Mouse (Mus musculus) gastrocnemius, postnatal 10 days (tissue): ENCODE data around the gene Neurod2. TPM values are rescaled to one million over a fixed set of nuclear protein-coding genes. Genes with fewer than 3 reads are reported as not detected.

Experiments used
- DNase-seq: peaks from one replicate; pipeline ENCODE4 v3.0.0; 2021; ENCODE audit warnings: mixed read lengths
- total RNA-seq, 2 experiments: library from RNA; stranded (reverse); gene quantifications; 2 replicates each; pipeline ENCODE4 v1.2.3; 2021

Neurod2 gene
- total RNA-seq, 2 experiments from 2014 or later = not detected

DNA sequence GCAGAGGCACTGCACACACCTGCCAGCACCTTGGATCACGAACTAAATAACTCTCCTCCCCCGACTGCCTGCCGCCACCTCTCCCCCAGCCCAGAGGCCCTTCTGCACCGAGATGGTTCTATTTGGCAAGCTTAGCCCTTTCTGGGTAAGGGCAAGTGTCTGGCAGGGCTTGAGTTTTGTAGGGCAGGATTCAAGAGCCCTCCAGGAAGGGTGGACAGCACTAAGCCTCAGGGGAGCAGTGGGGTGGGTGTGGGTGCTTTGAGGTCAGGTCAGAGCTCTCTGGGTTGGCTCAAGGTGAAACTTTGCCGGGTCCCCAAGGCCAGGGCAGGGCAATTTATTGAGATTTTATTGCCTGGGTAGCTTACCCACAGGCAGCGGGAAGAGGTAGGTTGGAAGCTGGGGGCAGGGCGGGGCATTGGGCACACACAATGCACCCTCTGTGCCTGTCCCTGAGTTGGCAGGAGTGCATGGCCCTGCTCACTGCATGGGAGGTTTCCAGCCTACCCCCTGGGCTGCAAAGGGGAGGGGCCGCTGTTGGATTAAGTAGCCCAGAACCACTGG lies 24.3 kb upstream of the Neurod2 start:
- DNase-seq = no peak

DNA sequence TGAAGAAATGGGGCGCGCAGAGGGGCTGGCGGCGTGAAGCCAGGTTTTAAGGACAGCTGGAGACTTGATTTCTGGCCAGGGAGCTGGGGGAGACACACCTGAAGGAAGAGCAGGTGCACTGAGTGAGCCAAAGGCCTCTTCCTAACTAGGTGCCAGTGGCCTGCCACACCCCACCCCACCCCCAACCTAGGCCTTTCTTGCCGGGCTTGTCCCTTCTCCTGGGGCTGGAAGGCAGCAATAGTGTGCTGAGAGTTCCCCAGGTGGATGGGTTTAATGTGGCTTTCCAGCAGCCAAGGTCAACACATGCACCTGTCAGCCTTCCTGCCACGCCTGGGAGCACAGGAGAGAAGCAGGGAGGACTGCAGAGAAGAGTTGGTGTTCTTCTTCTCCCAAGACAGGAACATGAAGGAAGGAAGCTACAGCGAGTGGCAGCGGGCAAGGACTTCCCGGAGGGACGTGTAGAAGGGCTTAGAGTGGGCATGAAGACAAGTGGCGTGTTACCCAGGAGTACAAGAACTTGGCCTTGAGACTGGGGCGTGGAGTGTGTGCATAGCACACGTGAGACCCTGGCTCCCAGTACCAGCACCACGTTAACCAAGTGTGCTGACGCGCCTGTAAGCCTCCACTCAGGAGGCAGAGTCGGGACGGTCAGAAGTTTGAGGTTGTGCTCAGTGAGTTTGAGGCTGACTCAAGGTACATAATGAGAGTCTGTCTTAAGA lies 23.0 kb upstream of the Neurod2 start:
- DNase-seq = no peak

DNA sequence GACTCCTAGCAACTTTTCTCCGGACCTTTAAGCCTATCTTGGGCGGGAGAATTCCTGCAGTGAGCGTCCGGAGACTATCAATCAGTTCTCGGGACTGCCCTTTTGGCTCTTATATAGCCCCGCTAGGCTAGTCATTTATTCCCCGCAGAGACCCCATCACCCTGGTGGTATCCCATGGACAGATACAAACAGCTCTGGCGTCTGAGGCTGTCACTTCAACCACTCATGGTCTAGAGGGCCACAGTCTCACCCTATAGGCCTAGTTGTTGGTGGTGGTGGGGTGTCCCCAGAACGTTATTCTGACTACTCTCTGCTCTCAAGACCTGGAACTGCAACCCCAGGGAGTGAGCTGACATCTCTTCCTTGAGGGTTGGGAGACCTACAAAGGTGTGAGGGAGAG lies 19.9 kb upstream of the Neurod2 start:
- no peak for DNase-seq

DNA sequence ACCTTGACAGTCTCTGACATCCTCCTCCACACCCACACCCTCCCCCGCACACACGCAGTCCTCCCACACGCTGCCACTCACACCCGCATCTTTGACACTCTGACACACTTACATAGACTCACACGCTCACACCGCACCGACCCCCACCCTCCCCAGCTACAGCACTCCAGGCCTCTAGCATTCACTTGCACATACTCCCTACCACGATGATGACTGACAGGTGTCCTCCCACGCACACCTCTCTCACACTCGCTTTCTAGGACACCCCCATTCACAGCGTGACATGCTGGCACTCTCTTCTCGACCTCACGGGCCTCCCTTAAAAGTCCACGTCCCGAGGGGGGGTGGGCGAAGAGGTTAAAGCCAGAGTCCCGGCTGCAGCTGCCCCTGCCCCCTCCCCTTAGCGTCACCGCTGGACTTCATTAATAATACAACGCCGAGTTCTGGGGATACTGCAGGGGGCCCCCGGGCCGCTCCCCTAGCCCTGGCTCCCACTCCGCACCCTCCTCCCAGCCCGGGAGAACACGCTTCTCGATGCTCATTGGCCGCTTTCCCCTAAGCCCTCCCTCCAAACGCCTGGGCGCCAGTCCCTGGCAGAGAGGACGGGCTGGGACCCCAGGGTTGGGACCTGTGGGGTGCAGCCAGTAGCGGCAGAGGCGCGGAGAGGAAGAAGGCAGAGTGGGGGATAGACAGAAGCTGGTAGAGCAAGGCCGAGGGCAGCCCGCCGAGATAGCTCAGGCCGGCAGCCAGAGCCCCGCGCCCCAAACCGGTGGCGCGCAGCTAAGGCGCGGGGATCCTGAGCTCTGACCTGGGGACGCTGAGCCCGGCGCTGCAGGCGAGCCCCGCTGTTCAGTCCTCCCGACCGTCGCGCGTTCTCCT lies 18.9 kb upstream of the Neurod2 start, which contains the start of gene Ppp1r1b:
Gene Ppp1r1b, plus strand, starts transcription at position 322 of the 879 bp plus-strand sequence.
- no peak for DNase-seq

DNA sequence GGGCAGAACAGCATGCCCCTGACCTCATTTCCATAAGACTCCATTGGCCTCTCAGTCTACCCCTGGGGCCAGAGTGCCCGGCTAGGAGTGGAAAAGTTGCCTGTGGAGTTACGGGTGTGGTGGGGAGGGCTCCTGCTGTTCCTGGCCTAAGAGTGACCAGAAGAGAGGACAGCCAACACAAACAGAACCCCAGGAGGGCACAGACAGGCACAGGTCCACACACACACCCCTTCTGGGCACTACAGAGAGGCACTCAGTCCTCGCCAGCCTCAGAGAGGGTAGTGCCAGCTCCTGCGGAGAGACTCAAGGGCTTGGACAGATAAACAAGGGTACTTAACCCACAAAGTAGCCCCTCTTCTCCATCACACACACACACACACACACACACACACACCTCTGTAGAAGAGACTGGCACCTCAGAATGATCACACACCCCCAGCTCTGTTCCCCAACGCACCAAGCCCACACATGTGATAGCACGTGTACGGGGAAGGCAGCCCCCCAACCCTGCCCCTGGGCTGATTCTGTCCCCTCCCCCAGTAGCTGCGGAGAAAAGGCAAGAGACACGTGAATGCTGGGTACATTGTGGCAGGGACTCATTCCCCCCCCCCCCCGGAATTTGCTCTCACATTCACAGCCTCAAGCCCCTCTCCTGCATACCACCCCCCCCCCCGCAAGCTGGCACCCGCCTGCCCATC lies 18.1 kb upstream of the Neurod2 start:
- no peak for DNase-seq

DNA sequence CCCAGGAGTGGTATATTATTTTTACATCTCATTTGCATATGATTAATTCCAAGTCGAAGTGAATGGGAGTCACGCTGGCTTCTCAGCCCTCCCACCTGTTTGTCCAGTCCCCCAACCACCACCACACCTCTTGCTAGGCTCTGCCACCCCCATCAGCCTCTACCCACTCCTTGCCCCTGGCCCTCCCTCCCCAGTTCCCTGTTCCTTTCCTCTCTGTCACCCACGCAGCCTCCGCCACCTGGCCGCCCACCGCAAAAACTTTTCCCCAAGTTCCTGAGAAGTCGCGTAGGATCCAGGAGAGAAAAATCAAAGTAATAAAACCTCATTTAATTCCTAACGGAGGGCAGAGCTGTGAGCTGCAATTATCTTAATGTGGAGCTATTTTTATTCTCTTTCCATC lies 16.7 kb upstream of the Neurod2 start:
- no peak for DNase-seq

DNA sequence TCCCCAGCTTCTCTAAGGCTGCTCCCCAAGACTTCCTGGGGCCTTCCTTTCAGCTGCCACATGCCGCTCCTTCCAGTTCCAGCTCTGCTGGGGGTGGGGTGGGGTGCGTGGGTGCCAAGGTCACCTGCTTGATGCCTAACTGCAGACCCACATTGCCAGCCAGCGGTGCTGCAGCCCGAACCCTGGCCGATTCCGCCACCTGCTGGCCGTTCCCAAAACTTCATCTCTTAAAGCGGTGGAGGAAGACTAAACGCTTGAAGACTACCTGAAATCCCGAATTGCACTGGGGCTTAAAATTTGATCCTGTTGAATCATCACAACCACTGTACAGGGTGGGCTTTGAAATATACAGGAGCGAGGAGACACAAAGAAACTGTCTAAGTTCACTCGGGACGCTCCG lies 15.8 kb upstream of the Neurod2 start:
- DNase-seq = peak; percentile 78

DNA sequence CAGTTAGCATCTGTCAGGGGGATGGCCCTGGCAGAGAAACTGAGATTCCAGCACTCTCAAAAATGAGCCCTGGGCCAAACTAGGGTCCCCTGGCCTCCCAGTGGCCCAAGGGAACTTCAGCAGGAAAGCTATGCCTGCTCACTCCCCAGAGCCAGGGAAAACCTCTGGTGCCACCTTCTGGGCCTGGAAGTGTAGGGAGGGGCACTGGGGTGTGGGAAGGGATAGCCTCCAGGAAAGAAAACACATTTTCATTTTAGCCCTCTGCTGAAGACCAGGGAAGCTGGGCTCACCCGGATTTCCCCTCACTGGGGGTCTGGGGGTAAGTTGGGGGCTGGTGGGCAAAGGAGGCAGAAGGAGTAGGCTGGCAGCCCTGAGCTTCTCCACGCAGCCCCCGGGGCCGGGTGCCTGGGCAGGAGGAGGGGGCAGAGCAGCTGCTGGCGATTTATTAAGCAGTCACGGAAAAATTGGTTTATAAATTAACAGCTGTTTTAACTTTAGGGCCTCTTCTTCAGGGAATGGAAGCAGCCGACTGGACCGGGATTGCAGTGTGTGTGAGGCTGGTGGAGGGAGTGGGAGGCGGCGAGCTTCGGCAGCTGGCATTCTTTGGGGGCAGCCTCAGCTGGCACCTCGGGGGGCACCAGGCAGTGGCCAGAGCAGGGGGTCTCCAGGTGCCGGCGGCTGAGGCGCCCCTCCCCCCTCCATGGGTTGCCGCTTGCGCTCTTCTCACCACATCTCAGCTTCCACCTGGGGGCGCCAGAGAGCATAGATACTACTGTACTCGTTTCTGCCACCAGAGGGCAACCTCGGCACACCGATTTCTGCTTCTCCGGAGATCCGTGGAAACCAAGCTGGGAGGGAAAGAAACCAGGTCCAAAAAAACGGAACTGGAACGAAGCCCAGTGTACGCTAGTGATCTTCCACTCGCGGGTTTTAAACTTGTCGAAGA lies 12.8 kb upstream of the Neurod2 start:
- peak; percentile 96 for DNase-seq

DNA sequence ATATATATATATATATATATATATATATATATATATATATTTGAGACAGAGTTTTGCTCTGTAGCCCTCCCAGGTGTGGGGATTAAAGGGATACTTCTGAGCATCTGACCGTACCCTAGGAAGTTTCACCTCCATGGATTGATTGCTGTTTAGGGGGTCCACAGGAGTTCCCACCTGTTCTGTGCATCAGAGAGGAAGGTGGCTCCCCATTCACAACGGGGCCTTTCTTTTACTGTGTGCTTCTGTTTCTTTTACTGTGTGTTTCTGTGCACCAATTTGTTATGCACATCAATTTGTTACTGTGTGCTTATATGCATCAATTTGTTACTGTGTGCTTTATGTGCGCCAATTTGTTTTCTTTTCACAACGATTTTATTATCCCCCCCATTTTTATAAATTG lies 11.7 kb upstream of the Neurod2 start:
- no peak for DNase-seq

DNA sequence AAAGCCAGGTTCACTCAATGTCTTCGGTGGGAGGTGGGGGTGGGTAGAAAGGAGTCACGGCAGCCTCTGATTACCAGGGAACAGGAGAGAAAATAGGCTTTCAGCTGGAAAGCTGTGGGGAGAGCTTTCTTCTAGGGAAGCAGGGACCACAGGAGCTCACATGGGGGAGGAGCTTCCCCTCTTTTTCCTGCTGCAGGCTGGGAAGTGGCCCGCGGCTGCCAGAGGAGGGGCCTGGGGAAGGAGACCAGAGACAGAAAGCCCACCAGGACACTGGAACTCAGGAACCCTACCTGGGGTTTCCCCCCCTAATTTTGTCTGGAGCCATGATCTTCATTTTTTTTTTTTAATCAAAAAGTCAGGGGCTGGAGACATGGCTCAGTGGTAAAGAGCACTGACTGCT lies 11.1 kb upstream of the Neurod2 start:
- DNase-seq = no peak

DNA sequence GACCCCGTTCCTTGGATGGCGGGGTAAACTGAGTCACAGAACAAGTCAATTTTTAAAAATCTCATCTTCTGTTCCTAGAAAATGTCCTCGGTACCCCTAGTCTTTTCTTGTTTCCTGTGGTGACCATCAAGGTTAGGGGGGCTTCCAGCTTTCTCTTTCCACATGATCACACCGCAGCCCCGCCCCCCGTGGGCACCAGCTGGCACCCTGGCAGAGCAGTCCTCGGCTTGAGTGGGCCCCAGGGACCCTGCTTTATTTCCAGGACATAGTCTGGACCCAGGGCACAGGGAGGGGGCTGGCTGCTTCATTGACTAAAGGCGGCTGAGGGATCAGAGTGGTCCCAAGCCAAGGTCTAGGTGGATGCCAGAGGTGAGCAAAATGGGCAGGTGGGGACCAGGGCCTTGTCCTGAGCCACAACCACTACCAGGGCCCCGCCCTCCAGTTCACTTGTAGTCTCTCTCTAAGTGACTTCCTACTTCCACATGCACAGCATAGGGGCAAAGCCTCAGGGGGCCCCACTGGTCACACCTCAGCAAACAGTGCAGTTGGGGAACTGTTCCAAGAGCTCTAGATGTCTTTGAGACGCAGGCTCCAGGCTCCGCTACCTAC lies 10.3 kb upstream of the Neurod2 start:
- no peak for DNase-seq

DNA sequence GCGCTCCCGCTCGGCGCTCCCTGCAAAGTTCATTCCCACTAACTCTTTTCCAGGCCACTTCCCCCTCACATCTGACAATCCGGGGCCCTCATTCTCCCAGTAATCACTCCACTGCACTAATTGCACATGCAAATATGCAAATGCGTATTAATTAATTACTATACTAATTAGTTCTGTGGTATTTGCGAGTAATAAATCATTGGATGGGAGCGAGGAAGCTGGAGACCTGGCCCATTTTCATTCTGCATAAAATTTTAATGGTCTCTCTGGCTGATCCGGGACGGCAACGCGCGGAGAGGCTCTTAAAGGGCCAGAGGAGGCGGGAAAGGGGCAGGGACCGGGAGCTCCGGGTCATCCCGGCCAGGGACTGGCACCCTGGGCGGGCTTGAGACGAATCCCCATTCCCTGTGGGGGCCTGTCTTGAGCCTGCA lies 9.6 kb upstream of the Neurod2 start:
- DNase-seq = no peak

DNA sequence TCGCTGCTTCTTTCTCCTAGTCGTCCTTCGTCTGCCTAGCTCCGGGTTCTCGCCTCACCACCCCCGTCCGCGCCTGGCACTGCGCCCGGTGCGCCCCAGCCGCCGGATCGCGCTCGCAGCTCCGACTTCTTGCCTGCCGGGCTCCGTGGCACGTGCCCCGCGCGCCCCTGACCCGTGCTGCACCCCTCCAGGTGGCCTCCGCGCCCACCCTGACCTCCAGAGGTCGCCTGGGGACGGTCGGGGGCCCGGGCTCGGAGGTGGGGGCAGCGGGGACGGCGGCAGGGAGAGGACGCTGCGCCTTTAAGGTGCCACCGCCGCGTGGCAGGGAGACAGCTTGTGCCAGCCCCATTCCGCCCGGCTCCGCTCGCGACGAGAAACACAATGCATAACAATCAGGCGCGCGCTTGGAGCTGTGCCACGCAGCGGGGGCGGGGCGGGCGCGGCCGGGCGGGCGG lies 9.1 kb upstream of the Neurod2 start:
- DNase-seq = peak; percentile 53

DNA sequence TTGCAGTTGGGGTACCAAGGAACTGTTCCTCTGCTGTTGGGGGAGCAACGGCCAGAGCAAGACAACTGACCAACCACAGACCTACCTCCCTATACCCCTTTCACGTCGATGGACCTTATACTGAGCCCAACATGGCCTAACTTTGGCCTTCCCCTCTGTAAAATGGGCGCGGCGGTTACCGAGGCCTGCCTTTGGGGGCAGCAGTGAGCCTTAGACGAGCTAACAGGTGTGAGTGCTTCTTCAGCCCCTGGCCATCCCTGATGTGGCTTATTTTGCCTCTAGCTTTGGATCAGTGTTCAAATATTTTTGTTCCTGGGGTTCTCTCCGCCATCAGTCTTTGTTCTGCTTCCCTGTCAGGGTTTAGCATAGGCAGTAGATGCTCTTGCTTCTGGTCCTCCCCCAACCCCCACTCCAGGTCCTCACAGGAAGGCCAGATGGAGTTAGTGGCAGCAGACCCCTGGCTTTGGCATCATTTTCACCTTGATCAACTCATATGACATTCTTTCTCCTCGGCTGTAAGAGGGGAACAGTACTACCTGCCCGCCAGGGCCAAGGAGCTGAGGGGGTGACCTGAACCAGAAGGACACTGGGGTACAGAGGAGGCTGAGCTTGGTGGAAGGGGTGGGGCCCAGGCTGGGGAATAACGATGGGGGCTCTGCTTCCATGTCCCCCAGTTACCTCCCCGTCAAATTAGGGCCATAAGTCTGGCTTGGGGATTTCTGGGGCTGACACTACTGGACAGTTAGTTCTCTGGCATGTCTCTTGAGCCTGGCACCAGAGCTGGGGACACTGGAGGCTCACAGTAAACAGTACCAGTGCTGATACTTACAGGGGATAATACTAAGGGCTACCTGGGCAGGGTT lies 7.0 kb upstream of the Neurod2 start:
- no peak for DNase-seq

DNA sequence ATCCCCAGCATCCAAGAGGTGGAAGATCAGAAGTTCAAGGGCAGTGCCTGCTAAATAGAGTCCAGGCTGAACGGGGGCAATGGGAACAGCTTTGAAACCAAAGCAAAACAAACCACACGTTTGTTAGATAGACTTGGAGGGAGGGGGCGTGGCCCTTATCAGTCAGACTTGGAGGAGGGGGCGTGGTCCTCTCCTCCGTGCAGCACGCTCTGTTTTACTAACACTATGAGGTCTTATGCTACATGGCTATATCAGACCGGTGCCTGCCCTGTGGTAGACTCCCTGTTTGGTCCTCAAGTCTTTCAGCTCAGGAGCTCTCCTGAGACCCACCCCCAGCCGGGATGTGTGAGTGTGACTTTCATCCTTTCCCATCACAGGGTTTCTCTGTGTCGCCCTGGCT lies 5.8 kb upstream of the Neurod2 start:
- no peak for DNase-seq

DNA sequence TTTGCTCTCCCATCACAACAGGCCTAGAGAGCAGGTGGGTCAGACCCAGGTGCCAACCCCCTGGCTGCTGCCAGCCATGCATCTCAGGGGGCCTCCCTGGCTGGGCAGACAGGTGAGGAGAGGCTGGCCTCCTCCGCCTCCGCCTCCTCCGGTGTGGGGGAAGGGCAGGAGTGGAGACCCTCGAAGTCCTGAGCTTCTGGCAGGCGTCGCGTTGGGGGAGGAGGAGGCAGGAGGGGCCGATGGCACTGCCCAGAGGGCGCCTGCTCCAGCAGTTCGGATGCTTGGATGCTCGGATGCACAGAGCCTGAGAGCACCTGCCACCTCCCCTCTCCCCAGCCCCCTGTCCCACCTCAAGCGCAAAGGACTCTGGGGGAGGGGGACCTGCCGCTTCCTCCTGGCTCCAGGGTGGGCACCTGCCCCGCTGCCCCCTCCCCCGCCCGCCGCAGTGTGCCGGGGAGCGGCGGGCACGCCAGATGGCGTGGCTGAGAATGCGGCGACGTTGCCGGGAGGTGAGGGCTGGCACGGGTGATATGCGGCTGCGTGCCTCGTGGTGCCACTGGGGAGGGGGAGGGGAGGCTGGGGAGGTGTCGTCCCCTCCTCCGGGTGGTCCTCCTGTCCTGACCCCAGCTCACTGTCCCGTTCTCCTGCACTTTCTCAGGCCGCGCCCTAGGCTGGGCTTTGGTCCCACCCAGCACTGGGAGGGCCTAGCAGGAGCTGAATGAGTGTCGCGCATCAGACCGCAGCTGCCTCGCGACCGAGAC lies 4.7 kb upstream of the Neurod2 start:
- no peak for DNase-seq

DNA sequence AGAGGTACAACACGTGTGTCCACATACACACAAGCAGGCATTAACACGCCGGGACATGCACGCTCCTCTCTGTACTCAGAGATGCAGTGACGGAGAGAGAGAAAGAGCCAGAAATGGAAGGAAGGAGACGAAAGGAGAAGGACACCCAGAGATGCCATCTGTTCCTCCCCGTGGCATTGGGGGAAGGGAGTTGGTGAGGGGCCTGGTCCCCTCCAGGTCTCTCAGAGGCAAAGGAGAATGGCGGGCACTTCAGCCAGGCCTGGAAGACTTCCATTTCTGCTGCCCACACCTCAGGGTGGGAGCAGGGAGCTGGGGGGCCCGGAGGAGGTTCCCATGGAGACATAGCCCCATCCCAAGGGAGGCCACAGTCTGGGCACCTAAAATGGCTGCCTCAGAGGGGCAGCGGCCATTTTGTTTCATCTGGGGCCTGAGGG lies 3.8 kb upstream of the Neurod2 start:
- no peak for DNase-seq

DNA sequence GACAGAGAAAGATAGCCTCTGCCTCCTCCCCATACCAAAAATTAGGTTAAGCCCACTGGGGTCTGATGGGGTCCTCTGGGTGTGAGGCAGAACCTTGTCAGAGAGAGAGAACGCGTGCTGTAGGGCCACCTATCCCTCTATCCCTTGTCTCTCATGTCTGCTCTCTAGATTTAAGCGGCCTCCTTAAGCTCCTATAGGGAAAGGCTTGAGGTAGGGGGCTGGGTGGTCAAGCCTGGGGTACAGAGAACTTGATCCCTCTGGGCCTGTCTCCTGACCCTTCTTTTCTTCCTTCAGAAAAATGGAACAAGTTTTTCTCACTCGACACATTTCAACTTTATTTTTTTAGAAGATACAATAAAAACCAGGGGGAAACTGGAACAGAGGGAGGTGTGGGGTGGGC lies 3.4 kb upstream of the Neurod2 start:
- no peak for DNase-seq

DNA sequence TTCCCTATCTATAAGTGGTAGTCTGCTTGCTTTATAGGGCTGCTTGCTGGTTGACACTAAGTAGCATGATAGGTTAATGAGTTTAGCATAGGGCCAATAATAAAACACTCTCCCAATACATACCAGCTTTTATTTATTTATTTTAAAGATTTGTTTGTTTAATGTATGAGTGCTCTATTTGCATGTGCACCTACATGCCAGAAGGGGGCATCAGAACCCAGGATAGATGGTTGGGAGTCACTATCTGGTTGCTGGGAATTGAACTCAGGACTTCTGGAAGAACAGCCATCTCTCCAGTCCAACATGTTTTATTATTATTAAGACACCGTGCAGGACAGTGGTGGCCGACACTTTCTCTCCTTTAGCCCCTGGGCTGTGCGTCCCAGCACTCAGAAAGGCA lies 2.7 kb upstream of the Neurod2 start:
- DNase-seq = no peak
